Mouse (Mus musculus) cerebellum, adult 18-20 months (tissue): ENCODE measurements around the gene Cel.

ENCODE experiments used
- DNase-seq, 2 experiments: peaks; one replicate each; pipeline ENCODE4 v3.0.0; 2021

Cel gene

GRCm38 (mm10) chr2:28536766-28537633, 26.2 kb downstream of the Cel start:
- DNase-seq, result peak in 1 of 2 experiments; percentile 60

GRCm38 (mm10) chr2:28536166-28536565, 27.0 kb downstream of the Cel start:
- peak in 1 of 2 experiments; percentile 37 for DNase-seq

- DNase-seq, result peak; percentile 85 to 87
Observed at GRCm38 (mm10) chr2:28535650-28536049, 27.6 kb downstream of the Cel start.

- DNase-seq, result peak; percentile 81 to 86
Observed at GRCm38 (mm10) chr2:28535263-28535540, 28.0 kb downstream of the Cel start.

- peak in 1 of 2 experiments; percentile 45 for DNase-seq
Observed at GRCm38 (mm10) chr2:28534436-28535262, 28.6 kb downstream of the Cel start.

- DNase-seq, result no peak
Observed at GRCm38 (mm10) chr2:28533901-28534435, 29.2 kb downstream of the Cel start.

- peak; percentile 89 to 93 for DNase-seq
Observed at GRCm38 (mm10) chr2:28532938-28533771, 30.0 kb downstream of the Cel start.

- DNase-seq, result no peak
Observed at GRCm38 (mm10) chr2:28530311-28530710, 32.9 kb downstream of the Cel start.

- no peak for DNase-seq
Observed at GRCm38 (mm10) chr2:28529856-28530255, 33.3 kb downstream of the Cel start.

GRCm38 (mm10) chr2:28528354-28528730, 34.9 kb downstream of the Cel start:
- peak in 1 of 2 experiments; percentile 52 for DNase-seq

GRCm38 (mm10) chr2:28527436-28528353, 35.5 kb downstream of the Cel start:
- peak in 1 of 2 experiments; percentile 12 for DNase-seq

- peak; percentile 38 to 41 for DNase-seq
Observed at GRCm38 (mm10) chr2:28525943-28526876, 37.0 kb downstream of the Cel start.

GRCm38 (mm10) chr2:28525219-28525942, 37.8 kb downstream of the Cel start:
- peak; percentile 66 to 79 for DNase-seq

GRCm38 (mm10) chr2:28524406-28524805, 38.8 kb downstream of the Cel start:
- DNase-seq, result peak; percentile 13 to 33

GRCm38 (mm10) chr2:28523643-28524117, 39.5 kb downstream of the Cel start:
- DNase-seq, result peak; percentile 78 to 82

GRCm38 (mm10) chr2:28522166-28522565, 41.0 kb downstream of the Cel start:
- DNase-seq, result peak; percentile 51 to 57

- DNase-seq, result peak; percentile 68 to 73
Observed at GRCm38 (mm10) chr2:28521571-28522151, 41.5 kb downstream of the Cel start.

GRCm38 (mm10) chr2:28520581-28520980, 42.6 kb downstream of the Cel start:
- DNase-seq, result peak; percentile 74 to 82

GRCm38 (mm10) chr2:28518231-28518630, 45.0 kb downstream of the Cel start:
- DNase-seq, result no peak
